Mouse (Mus musculus) cortical plate, adult 2 months (tissue): Measurements from ENCODE around the gene Pus7.

Source experiments
- CTCF ChIP-seq: fragments of 200-500 bp; IDR thresholded peaks from 2 replicates; pipeline ENCODE4 v1.5.1; 2011; ENCODE audit warnings: mild to moderate bottlenecking, control low read depth, low read length; ENCODE audit not compliant: insufficient read depth; ENCODE audit errors: extremely low read depth
- POLR2A ChIP-seq: fragments of 200-500 bp; IDR thresholded peaks from 2 replicates; pipeline ENCODE4 v1.6.1; 2011; ENCODE audit warnings: mild to moderate bottlenecking, low read length, control low read depth; ENCODE audit not compliant: insufficient read depth; ENCODE audit errors: extremely low read depth

DNA sequence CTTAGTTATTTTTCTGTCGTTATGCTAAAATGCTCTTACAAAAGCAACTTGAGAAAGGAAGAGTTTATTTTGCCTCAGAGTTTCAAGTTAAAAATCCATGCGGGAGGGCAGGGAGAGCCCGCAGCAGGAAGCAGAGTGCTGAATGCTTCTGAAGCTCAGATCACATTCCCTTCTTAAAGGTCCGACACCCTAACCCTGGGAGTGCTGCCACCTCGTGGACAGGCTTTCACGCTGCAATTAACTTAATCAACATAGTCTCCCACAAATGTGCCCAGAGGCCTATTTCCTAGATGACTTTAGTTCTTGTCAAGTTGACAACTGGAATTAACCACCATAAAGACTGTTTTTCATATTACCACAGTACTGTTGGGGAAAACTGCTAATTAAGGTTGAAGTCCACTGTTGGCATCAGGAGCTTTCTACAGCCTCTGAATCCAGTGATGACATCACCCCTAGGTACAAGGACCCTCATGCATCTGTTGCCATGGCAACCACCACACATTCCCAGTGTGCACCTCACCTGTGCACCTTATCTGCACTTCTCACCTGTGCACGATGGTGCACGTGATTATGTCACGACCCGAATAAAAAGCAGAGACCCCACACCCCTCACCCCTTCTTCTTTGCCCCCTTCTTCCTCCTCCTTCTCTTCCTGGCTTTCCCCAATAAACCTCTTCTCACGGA is 43.0 kb upstream of the Pus7 start:
- TF ChIP-seq POLR2A = no peak
- peak; percentile 71 for TF ChIP-seq CTCF
